Mouse (Mus musculus): ENCODE measurements around the gene Zfp652. TPM values are rescaled to one million over a fixed set of nuclear protein-coding genes. Genes with fewer than 3 reads are reported as not detected.
"Not testable (repeated sequence)": the region's sequence is repeated elsewhere in the genome, so short reads cannot be mapped to it uniquely, and the experiment has no call there.

The Zfp652 gene
- total RNA-seq, 1 experiment from 2014 or later = 15.2 TPM

DNA sequence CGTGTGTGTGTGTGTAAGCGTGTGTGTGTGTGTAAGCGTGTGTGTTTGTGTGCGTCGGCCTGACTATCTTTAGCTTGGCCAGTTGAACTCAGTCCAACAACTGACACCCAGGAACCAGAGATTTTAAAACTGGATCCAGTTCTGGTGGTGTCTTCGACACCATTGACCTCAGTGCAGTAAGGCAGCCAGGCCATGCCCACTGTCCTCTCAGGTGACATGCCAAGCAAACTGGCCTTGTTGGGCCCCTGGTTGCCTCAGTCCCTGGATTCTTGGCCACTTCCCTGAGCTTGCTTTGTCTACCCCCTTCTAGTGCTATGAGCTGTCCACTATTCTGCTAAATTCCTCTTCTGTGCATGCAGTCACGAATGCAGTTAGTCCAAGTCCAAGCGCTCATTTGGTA is 148.9 kb downstream of the Zfp652 start:
- no peak for ATAC-seq (replicated peaks; ENCODE audit: insufficient number of reproducible peaks, low FRiP score, low TSS enrichment, poor library complexity, severe bottlenecking)

DNA sequence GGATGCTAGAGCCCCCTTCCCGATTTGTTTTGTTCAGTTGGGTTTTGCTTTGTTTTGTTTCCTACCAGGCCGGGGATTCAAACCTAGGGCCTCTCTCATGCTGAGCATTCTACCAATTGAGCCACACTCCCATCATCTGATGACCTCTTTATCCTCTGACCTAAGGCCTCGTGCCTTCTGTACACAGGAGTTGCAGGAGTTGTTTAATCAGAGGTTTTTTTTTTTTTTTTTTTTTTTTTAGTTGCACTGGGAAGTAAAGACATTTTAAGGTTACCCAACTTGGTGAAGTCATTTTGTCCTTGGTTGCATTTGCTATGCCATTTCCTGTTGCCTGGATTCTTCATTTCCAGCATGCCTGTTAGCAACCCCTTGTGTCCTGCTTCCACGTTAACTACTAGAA is 157.0 kb downstream of the Zfp652 start:
- ATAC-seq (replicated peaks; ENCODE audit: insufficient number of reproducible peaks, low FRiP score, low TSS enrichment, poor library complexity, severe bottlenecking) = peak; percentile 45

DNA sequence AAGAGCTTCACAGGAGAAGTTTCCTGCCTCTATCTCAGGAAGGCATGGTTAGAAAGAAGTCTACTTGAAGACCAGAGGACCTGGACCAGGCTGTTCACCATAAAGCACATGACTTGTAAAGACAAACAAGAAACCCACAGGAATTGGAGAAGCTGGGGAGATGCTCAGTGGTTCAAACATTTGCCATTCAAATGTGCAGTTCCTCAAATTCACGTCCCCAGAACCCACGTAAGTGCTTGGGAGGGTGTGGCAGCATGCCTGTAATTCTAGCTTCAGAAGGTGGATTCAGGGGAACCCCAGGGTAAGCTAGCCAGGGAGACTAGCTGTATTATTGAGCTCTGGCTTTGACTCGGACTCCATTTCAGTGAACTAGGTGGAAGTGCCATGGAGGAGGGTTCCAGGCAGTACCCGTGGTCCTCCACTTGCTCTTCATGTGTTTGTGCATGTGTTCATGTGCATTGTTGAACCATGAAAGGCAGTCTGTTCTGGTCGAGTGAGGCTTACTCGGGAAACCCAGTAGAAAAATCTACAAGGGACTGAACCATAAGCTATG is 157.5 kb downstream of the Zfp652 start:
- ATAC-seq (replicated peaks; ENCODE audit: insufficient number of reproducible peaks, low FRiP score, low TSS enrichment, poor library complexity, severe bottlenecking) = peak; percentile 89

DNA sequence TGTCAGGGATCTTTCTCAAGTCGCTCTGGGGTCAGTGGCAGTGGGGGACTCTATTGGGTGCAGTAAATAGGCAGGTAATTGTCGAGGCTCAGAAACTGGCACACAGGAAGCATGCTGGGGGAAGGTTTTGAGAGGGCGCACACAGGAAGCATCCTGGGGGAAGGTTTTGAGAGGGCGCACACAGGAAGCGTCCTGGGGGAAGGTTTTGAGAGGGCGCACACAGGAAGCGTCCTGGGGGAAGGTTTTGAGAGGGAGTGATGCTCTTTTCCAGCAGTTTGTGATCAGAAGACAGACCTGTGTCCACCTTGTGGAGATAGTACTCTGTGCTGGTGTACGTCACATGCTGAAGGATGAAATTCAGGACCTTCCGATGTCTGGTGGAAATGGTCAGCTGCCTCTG is 163.3 kb downstream of the Zfp652 start:
- peak; percentile 48; the same call in 1 of the 2 replicates for ATAC-seq (replicated peaks; ENCODE audit: insufficient number of reproducible peaks, low FRiP score, low TSS enrichment, poor library complexity, severe bottlenecking)

DNA sequence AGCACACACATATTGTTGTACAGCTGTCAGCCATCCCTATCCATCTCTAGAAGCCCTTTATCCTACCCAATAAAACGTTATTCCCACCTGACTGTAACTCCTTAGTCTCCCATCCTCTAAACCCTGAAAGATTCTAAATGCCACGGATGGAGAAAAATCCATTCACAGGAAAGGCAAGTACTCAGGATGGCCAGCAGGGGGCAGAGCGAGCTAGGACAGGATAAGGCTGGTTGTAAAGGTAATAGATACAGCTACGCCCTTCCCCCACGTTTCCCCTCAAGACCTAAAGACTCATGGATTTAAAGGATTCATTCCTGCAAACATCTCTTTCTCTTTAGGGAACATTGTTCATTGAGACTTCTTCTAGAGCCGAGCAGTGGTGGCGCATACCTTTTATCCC is 163.8 kb downstream of the Zfp652 start:
- peak; percentile 63 for ATAC-seq (replicated peaks; ENCODE audit: insufficient number of reproducible peaks, low FRiP score, low TSS enrichment, poor library complexity, severe bottlenecking)

DNA sequence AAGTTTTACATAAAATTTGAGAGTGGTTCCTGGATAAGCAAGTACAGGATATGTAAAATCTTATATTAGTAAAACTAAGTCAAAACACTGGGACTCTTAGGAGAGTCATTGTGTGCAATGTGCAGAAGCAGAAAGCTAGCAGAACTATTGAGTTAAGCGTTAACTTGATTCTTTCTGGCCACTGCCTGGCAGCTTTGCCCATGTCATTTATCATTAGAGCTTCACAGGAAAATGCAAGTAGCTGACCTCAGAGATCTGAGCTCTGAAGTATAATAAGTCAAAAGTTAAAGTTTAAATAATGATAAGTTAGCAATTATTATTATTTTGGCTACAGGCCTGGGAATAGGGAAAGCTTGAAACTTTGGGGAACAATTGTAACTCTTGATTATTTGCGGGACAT is 167.4 kb downstream of the Zfp652 start:
- not testable (repeated sequence) for ATAC-seq (replicated peaks; ENCODE audit: insufficient number of reproducible peaks, low FRiP score, low TSS enrichment, poor library complexity, severe bottlenecking)

Other genes starting within 250 kb of the Zfp652 start
- gene Nxph3, start 198.1 kb upstream of the Zfp652 start, total RNA-seq (2017) = not detected in 3 replicates
- gene Ngfr, start 124.9 kb upstream of the Zfp652 start, total RNA-seq (2017) = 0.21 to 1.3 TPM (median 0.58 TPM) in 3 replicates
- gene Phb, start 45.7 kb upstream of the Zfp652 start, total RNA-seq (2017) = 31.8 to 48.7 TPM (median 44.4 TPM) in 3 replicates
- 2.5 to 6.1 TPM (median 5.2 TPM) in 3 replicates for gene B130006D01Rik, start 10.9 kb downstream of the Zfp652 start, total RNA-seq (2017)
- gene Phospho1, start 111.8 kb downstream of the Zfp652 start, total RNA-seq (2017) = 2.8 to 3.6 TPM in 2 of 3 replicates, not detected in the other
- gene Gngt2, start 124.5 kb downstream of the Zfp652 start, total RNA-seq (2017) = 863 to 2,060 TPM (median 1,763 TPM) in 3 replicates
- gene Abi3, start 129.8 kb downstream of the Zfp652 start, total RNA-seq (2017) = 160 to 201 TPM (median 188 TPM) in 3 replicates
- gene B4galnt2, start 202.2 kb downstream of the Zfp652 start, total RNA-seq (2017) = 0.78 to 1.3 TPM in 2 of 3 replicates, not detected in the other

Measured in monocyte, adult 5-6 weeks (primary cell).